Mouse (Mus musculus): ENCODE results near the gene Igf2. TPM values are rescaled to one million over a fixed set of nuclear protein-coding genes. Genes with fewer than 3 reads are reported as not detected.

Igf2 gene
- total RNA-seq, 2 experiments from 2014 or later = 343 to 352 TPM

Small RNA genes within 50 kb of the gene (microRNA-seq; reads per million reads assigned to microRNA genes)
- 436 reads per million, percentile 67 among the genes with 10 or more reads in this experiment for gene Mir483

Other genes starting within 250 kb of the Igf2 start
- not detected for gene Syt8, start 232.0 kb downstream of the Igf2 start, total RNA-seq (2021)
- not detected for gene Tnni2, start 225.0 kb downstream of the Igf2 start, total RNA-seq (2021)
- gene Lsp1, start 206.0 kb downstream of the Igf2 start, total RNA-seq (2021) = 1 to 10 TPM; 5.5 to 5.7 TPM
- gene Tnnt3, start 168.0 kb downstream of the Igf2 start, total RNA-seq (2021) = 1 to 10 TPM in 1 of 2 experiments, not detected in 1; 1.3 TPM
- gene Mrpl23, start 134.1 kb downstream of the Igf2 start, total RNA-seq (2021) = 10 to 100 TPM in 1 of 2 experiments, 1 to 10 TPM in 1; 9.4 to 11.5 TPM
- gene Gm49394, start 3.1 kb upstream of the Igf2 start, total RNA-seq (2021) = under 1 TPM; 0.10 to 0.12 TPM
- not detected for gene Ins2, start 76.6 kb upstream of the Igf2 start, total RNA-seq (2021)

All from left cerebral cortex, postnatal 4 days (tissue).